Mouse (Mus musculus): ENCODE data around the gene Gm21987. TPM values are rescaled to one million over a fixed set of nuclear protein-coding genes. Genes with fewer than 3 reads are reported as not detected.

The Gm21987 gene
- polyA plus RNA-seq (2015; fragmentation: Nextera tagmentation; extraction: Ambion mirVana) = not detected in 2 replicates

- peaks cover 27% of the 10 kb centered on the region for H3K36me3 ChIP-seq
- H3K4me2 ChIP-seq = peak within 1 kb of the TSS; percentile 71
- H3K27me3 ChIP-seq = no peaks in the 10 kb centered on the region
- peak within 1 kb of the TSS; percentile 89 for H3K27ac ChIP-seq (replicated peaks)
- H3K9me3 ChIP-seq = no peaks in the 10 kb centered on the region
- H3K9ac ChIP-seq = peak within 1 kb of the TSS; percentile 82
- H3K4me3 ChIP-seq = peak within 1 kb of the TSS; percentile 83
- WGBS = 3% methylated on average over 35 of the region's 35 CpGs
- ATAC-seq (ENCODE audit: low read depth) = peak; percentile 97
- H3K4me1 ChIP-seq (replicated peaks) = peaks cover 17% of the 10 kb centered on the region
These were observed at the start of gene Gm21987, which contains the start of gene Cox17 for GRCm38 (mm10) chr16:38346529-38347325. TSS of gene Gm21987 (plus strand) at chr16:38347040. TSS of gene Cox17 (plus strand) at chr16:38346991.

GRCm38 (mm10) chr16:38298410-38298809, 48.4 kb upstream of the Gm21987 start:
- ATAC-seq (ENCODE audit: low read depth) = no peak
- H3K4me3 ChIP-seq = no peak overlapping the region
- H3K27ac ChIP-seq (replicated peaks) = no peak overlapping the region
- H3K27me3 ChIP-seq = no peaks in the 10 kb centered on the region
- H3K4me2 ChIP-seq = no peak overlapping the region
- WGBS = 86% methylated on average over 6 of the region's 6 CpGs
- no peaks in the 10 kb centered on the region for H3K4me1 ChIP-seq (replicated peaks)
- H3K9me3 ChIP-seq = no peaks in the 10 kb centered on the region
- H3K36me3 ChIP-seq = no peaks in the 10 kb centered on the region
- H3K9ac ChIP-seq = no peak overlapping the region

GRCm38 (mm10) chr16:38302367-38302766, 44.5 kb upstream of the Gm21987 start:
- H3K4me3 ChIP-seq = no peak overlapping the region
- ATAC-seq (ENCODE audit: low read depth) = no peak
- no peaks in the 10 kb centered on the region for H3K27me3 ChIP-seq
- H3K4me1 ChIP-seq (replicated peaks) = peaks cover 10% of the 10 kb centered on the region
- H3K36me3 ChIP-seq = no peaks in the 10 kb centered on the region
- H3K27ac ChIP-seq (replicated peaks) = no peak overlapping the region
- no peaks in the 10 kb centered on the region for H3K9me3 ChIP-seq
- H3K4me2 ChIP-seq = no peak overlapping the region
- H3K9ac ChIP-seq = no peak overlapping the region
- 93% methylated on average over 13 of the region's 13 CpGs for WGBS

GRCm38 (mm10) chr16:38304460-38305194, 42.2 kb upstream of the Gm21987 start:
- ATAC-seq (ENCODE audit: low read depth) = no peak
- no peak overlapping the region for H3K4me2 ChIP-seq

GRCm38 (mm10) chr16:38306571-38307220, 40.1 kb upstream of the Gm21987 start:
- ATAC-seq (ENCODE audit: low read depth) = peak; percentile 42; the same call in 1 of the 2 replicates
- H3K4me2 ChIP-seq = no peak overlapping the region
- no peak overlapping the region; the same call in 1 of the 2 replicates for H3K27ac ChIP-seq (replicated peaks)
- H3K9ac ChIP-seq = no peak overlapping the region
- no peaks in the 10 kb centered on the region for H3K9me3 ChIP-seq
- no peaks in the 10 kb centered on the region for H3K27me3 ChIP-seq
- WGBS = 46% methylated on average over 18 of the region's 18 CpGs
- peaks cover 19% of the 10 kb centered on the region for H3K4me1 ChIP-seq (replicated peaks)
- no peak overlapping the region for H3K4me3 ChIP-seq
- H3K36me3 ChIP-seq = no peaks in the 10 kb centered on the region

More at GRCm38 (mm10) chr16:38304460-38305194, 42.2 kb upstream of the Gm21987 start:
- Histone ChIP-seq H3K4me3 (no peak overlapping the region), H3K9ac (no peak overlapping the region), H3K9me3 (no peaks in the 10 kb centered on the region), H3K36me3 (no peaks in the 10 kb centered on the region), H3K27me3 (no peaks in the 10 kb centered on the region), H3K27ac (replicated peaks) (no peak overlapping the region), H3K4me1 (replicated peaks) (peaks cover 19% of the 10 kb centered on the region)
- 67% methylated on average over 17 of the region's 17 CpGs for WGBS

- Histone ChIP-seq H3K9ac (no peak overlapping the region), H3K4me1 (replicated peaks) (peaks cover 19% of the 10 kb centered on the region), H3K36me3 (no peaks in the 10 kb centered on the region), H3K4me3 (no peak overlapping the region), H3K9me3 (no peaks in the 10 kb centered on the region), H3K27me3 (no peaks in the 10 kb centered on the region), H3K27ac (replicated peaks) (no peak overlapping the region), H3K4me2 (no peak overlapping the region)
- ATAC-seq (ENCODE audit: low read depth) = peak; percentile 73; the same call in 1 of the 2 replicates
- 24% methylated on average over 5 of the region's 5 CpGs for WGBS
These were observed 39.6 kb upstream of the Gm21987 start for GRCm38 (mm10) chr16:38307221-38307605.

GRCm38 (mm10) chr16:38307651-38308050, 39.2 kb upstream of the Gm21987 start:
- Histone ChIP-seq H3K27ac (replicated peaks) (no peak overlapping the region), H3K27me3 (no peaks in the 10 kb centered on the region), H3K4me1 (replicated peaks) (peaks cover 19% of the 10 kb centered on the region), H3K36me3 (no peaks in the 10 kb centered on the region), H3K4me2 (no peak overlapping the region), H3K9ac (peak overlapping the region; percentile 27; the same call in 1 of the 2 replicates), H3K9me3 (no peaks in the 10 kb centered on the region), H3K4me3 (no peak overlapping the region)
- no peak for ATAC-seq (ENCODE audit: low read depth)
- 39% methylated on average over 7 of the region's 7 CpGs for WGBS

GRCm38 (mm10) chr16:38308195-38308594, 38.6 kb upstream of the Gm21987 start:
- Histone ChIP-seq H3K27ac (replicated peaks) (no peak overlapping the region), H3K4me2 (no peak overlapping the region), H3K9ac (no peak overlapping the region), H3K36me3 (no peaks in the 10 kb centered on the region), H3K9me3 (no peaks in the 10 kb centered on the region), H3K4me3 (no peak overlapping the region), H3K4me1 (replicated peaks) (peaks cover 19% of the 10 kb centered on the region), H3K27me3 (no peaks in the 10 kb centered on the region)
- no peak for ATAC-seq (ENCODE audit: low read depth)
- 69% methylated on average over 11 of the region's 11 CpGs for WGBS

GRCm38 (mm10) chr16:38318492-38318891, 28.3 kb upstream of the Gm21987 start:
- no peak overlapping the region for H3K4me2 ChIP-seq
- H3K9ac ChIP-seq = no peak overlapping the region
- no peaks in the 10 kb centered on the region for H3K9me3 ChIP-seq
- no peaks in the 10 kb centered on the region for H3K27me3 ChIP-seq
- H3K4me3 ChIP-seq = no peak overlapping the region
- WGBS = 81% methylated on average over 9 of the region's 9 CpGs
- ATAC-seq (ENCODE audit: low read depth) = no peak
- H3K36me3 ChIP-seq = no peaks in the 10 kb centered on the region
- H3K4me1 ChIP-seq (replicated peaks) = no peaks in the 10 kb centered on the region
- H3K27ac ChIP-seq (replicated peaks) = no peak overlapping the region

- Histone ChIP-seq H3K4me3 (no peak overlapping the region), H3K27ac (replicated peaks) (no peak overlapping the region), H3K9ac (no peak overlapping the region), H3K9me3 (no peaks in the 10 kb centered on the region), H3K36me3 (no peaks in the 10 kb centered on the region), H3K4me2 (no peak overlapping the region), H3K27me3 (no peaks in the 10 kb centered on the region), H3K4me1 (replicated peaks) (no peaks in the 10 kb centered on the region)
- WGBS = 94% methylated on average over 4 of the region's 4 CpGs
- ATAC-seq (ENCODE audit: low read depth) = no peak
These were observed 27.8 kb upstream of the Gm21987 start for GRCm38 (mm10) chr16:38319087-38319486.

- 35% methylated on average over 17 of the region's 17 CpGs for WGBS
- peak; percentile 65; the same call in 1 of the 2 replicates for ATAC-seq (ENCODE audit: low read depth)
- Histone ChIP-seq H3K4me3 (peak overlapping the region; percentile 17), H3K9ac (0 out of 2 replicates have a peak overlapping the region, but pooled peaks have one; percentile 45), H3K27ac (replicated peaks) (no peak overlapping the region), H3K4me1 (replicated peaks) (no peaks in the 10 kb centered on the region), H3K4me2 (peak overlapping the region; percentile 49), H3K36me3 (no peaks in the 10 kb centered on the region), H3K9me3 (no peaks in the 10 kb centered on the region), H3K27me3 (no peaks in the 10 kb centered on the region)
These were observed 25.3 kb upstream of the Gm21987 start for GRCm38 (mm10) chr16:38321452-38321935.

All from neural tube, embryonic 13.5 days (tissue).